Mouse (Mus musculus): Measurements from ENCODE around the gene Shmt2. TPM values are rescaled to one million over a fixed set of nuclear protein-coding genes. Genes with fewer than 3 reads are reported as not detected.

Shmt2 gene
- polyA plus RNA-seq, 1 experiment from 2014 or later: 38.9 TPM

DNA sequence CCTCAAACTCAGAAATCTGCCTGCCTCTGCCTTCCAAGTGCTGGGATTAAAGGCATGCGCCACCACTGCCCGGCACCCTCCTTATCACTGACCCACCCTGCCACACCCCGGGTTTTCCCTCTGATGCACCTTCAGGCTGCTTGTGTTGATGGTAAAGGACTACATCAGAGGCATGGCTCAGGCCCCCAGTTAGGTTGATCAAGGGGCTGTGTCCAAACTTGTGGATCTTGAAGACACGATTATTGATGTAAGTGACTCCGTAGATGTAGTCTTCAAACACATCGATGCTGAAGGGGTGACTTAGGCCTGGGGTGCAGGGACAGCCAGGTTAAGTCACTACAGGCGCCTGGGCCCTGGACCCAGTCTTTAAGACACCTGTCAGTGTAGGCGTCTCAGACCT lies 19.3 kb upstream of the Shmt2 start:
- 92% methylated on average over 8 of the region's 8 CpGs for WGBS
- H3K36me3 ChIP-seq (ENCODE audit: control insufficient read depth, insufficient read depth, low read length): peaks cover 37% of the 10 kb centered on the region

DNA sequence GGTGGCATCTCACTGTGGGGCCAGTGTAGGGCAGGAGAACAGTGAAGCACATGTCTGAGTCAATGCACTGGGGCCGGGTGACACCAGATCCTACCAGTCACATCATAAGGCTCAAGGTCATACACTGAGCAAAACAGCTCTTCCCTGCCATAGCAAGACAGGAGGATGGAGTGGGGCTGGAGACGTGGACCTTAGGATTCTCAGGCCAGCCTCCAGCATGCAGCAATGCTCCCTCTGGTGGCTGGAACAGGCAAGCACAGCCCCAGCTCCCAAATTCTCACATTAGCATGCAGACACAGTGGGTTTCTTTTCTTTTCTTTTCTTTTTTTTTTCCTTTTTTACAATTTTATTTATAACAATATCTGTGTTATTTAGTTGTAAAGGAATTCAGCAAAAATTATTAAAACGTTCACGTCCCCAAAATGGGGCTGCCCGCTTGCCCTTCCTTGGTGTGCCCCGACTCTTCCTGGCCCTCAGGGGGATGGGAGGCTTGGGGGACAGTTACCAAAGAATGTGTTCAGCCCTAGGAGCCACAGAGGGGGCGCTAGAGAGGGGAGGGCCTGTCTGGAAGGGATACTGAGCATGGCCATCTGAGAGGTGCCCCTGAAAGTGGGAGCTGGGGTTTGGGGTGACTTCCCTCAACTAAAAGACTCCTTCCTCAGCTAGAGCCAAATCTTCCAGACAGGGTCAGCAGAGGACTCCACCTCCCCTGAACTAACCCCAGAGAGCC lies 15.8 kb upstream of the Shmt2 start:
- ATAC-seq (ENCODE audit: low FRiP score, low TSS enrichment) (peak; percentile 43; the same call in 1 of the 2 replicates), DNase-seq (ENCODE audit: low spot score) (peak; percentile 77)
- Histone ChIP-seq H3K27me3 (ENCODE audit: control insufficient read depth, insufficient read depth, low read length) (peaks cover 16% of the 10 kb centered on the region; the same call in 1 of the 2 replicates), H3K4me1 (replicated peaks; ENCODE audit: control insufficient read depth, insufficient read depth) (no peaks in the 10 kb centered on the region; the same call in 1 of the 2 replicates), H3K4me3 (ENCODE audit: low read depth, low read length) (no peak overlapping the region), H3K9ac (ENCODE audit: low read length) (no peak overlapping the region), H3K36me3 (ENCODE audit: control insufficient read depth, insufficient read depth, low read length) (peaks cover 24% of the 10 kb centered on the region), H3K27ac (replicated peaks) (no peak overlapping the region), H3K9me3 (ENCODE audit: control insufficient read depth, low read length) (no peaks in the 10 kb centered on the region), H3K4me2 (replicated peaks; ENCODE audit: low read depth) (no peak overlapping the region)
- TF ChIP-seq CTCF (IDR thresholded peaks at IDR 0.05; ENCODE audit: low read depth) (peak; percentile 95), EP300 (optimal IDR thresholded peaks at IDR 0.05) (no peak)
- 26% methylated on average over 7 of the region's 7 CpGs for WGBS

More for the DNA sequence above, 19.3 kb upstream of the Shmt2 start:
- no peak overlapping the region for H3K27ac ChIP-seq (replicated peaks)
- H3K4me2 ChIP-seq (replicated peaks; ENCODE audit: low read depth): no peak overlapping the region
- H3K27me3 ChIP-seq (ENCODE audit: control insufficient read depth, insufficient read depth, low read length): peaks cover under 1% of the 10 kb centered on the region; the same call in 1 of the 2 replicates
- no peaks in the 10 kb centered on the region for H3K9me3 ChIP-seq (ENCODE audit: control insufficient read depth, low read length)
- no peak overlapping the region for H3K4me3 ChIP-seq (ENCODE audit: low read depth, low read length)
- DNase-seq (ENCODE audit: low spot score): no peak
- H3K4me1 ChIP-seq (replicated peaks; ENCODE audit: control insufficient read depth, insufficient read depth): no peaks in the 10 kb centered on the region
- no peak overlapping the region for H3K9ac ChIP-seq (ENCODE audit: low read length)
- TF ChIP-seq EP300 (optimal IDR thresholded peaks at IDR 0.05) (no peak), CTCF (IDR thresholded peaks at IDR 0.05; ENCODE audit: low read depth) (no peak)
- no peak for ATAC-seq (ENCODE audit: low FRiP score, low TSS enrichment)

DNA sequence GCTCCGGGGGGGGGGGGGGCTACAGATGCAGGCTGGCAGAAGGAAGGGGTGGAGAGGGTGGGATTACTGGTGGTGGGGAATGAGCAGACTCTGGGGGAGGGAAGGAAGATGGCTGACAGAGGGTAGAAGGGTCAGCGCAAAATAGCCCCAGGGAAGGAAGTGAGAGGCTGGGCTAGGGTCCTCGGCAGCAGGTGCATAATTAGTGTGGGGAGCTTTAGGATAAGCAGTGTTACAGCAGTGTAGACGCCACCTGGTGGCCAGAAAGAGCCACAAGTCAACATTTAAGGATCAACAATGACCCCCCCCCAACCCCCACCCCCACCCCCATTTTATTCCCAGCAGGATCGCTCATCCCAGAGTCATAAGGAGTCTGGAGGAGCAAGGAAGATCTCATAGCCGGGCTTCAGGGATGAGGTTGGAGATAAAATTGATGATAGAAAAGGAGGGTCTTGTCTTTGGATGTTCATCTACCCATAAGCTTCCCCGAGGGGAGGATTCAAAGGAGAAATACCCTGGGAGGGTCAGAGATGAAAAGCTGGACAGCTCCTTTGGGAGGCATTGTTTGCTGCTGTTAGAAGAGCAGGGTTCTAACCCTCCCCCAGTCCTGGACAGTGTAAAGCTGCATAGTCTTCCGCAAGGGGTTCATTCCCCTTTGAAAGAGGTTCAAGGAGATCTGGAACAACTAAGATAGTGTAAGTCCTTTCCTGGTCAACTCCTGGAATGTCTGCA lies 14.5 kb upstream of the Shmt2 start:
- 18% methylated on average over 8 of the region's 8 CpGs for whole genome bisulfite sequencing
- Histone ChIP-seq H3K27me3 (ENCODE audit: control insufficient read depth, insufficient read depth, low read length) (peaks cover 19% of the 10 kb centered on the region; the same call in 1 of the 2 replicates), H3K36me3 (ENCODE audit: control insufficient read depth, insufficient read depth, low read length) (peaks cover 15% of the 10 kb centered on the region), H3K9me3 (ENCODE audit: control insufficient read depth, low read length) (no peaks in the 10 kb centered on the region), H3K4me1 (replicated peaks; ENCODE audit: control insufficient read depth, insufficient read depth) (no peaks in the 10 kb centered on the region; the same call in 1 of the 2 replicates), H3K4me2 (replicated peaks; ENCODE audit: low read depth) (no peak overlapping the region), H3K9ac (ENCODE audit: low read length) (no peak overlapping the region), H3K4me3 (ENCODE audit: low read depth, low read length) (no peak overlapping the region), H3K27ac (replicated peaks) (no peak overlapping the region)
- DNase-seq (ENCODE audit: low spot score): no peak
- no peak for ATAC-seq (ENCODE audit: low FRiP score, low TSS enrichment)
- TF ChIP-seq EP300 (optimal IDR thresholded peaks at IDR 0.05) (no peak), CTCF (IDR thresholded peaks at IDR 0.05; ENCODE audit: low read depth) (peak; percentile 70)

DNA sequence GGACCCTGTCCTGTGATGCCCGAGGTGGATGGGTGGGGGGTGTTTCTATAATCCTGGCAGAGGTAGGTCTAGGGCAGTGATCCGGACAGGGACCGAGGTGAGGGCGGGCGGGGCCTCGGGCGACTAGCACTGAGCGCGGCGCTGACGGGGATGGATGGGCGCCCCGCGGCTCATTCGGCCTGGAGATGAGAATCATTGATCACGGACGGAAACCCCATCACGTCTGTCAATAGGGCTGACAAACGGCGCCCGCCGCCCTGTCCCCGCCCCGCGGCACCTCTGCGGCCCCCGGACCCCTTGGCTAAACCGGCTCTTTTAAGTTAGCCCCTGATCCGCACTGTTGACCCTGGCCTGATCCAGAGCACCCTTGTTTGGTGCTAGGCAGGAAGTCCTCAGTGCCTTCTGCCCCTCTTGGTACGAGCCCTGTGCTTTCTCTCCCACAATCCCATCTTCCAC lies 12.7 kb upstream of the Shmt2 start:
- peaks cover 26% of the 10 kb centered on the region; the same call in 1 of the 2 replicates for H3K27me3 ChIP-seq (ENCODE audit: control insufficient read depth, insufficient read depth, low read length)
- no peaks in the 10 kb centered on the region; the same call in 1 of the 2 replicates for H3K4me1 ChIP-seq (replicated peaks; ENCODE audit: control insufficient read depth, insufficient read depth)
- 3% methylated on average over 17 of the region's 30 CpGs for WGBS
- H3K27ac ChIP-seq (replicated peaks): no peak overlapping the region
- no peak for TF ChIP-seq EP300 (optimal IDR thresholded peaks at IDR 0.05)
- no peak for TF ChIP-seq CTCF (IDR thresholded peaks at IDR 0.05; ENCODE audit: low read depth)
- H3K4me2 ChIP-seq (replicated peaks; ENCODE audit: low read depth): peak overlapping the region; percentile 81
- H3K9ac ChIP-seq (ENCODE audit: low read length): no peak overlapping the region
- H3K9me3 ChIP-seq (ENCODE audit: control insufficient read depth, low read length): no peaks in the 10 kb centered on the region
- H3K4me3 ChIP-seq (ENCODE audit: low read depth, low read length): peak overlapping the region; percentile 47
- DNase-seq (ENCODE audit: low spot score): no peak
- no peak for ATAC-seq (ENCODE audit: low FRiP score, low TSS enrichment)
- peaks cover 10% of the 10 kb centered on the region for H3K36me3 ChIP-seq (ENCODE audit: control insufficient read depth, insufficient read depth, low read length)

DNA sequence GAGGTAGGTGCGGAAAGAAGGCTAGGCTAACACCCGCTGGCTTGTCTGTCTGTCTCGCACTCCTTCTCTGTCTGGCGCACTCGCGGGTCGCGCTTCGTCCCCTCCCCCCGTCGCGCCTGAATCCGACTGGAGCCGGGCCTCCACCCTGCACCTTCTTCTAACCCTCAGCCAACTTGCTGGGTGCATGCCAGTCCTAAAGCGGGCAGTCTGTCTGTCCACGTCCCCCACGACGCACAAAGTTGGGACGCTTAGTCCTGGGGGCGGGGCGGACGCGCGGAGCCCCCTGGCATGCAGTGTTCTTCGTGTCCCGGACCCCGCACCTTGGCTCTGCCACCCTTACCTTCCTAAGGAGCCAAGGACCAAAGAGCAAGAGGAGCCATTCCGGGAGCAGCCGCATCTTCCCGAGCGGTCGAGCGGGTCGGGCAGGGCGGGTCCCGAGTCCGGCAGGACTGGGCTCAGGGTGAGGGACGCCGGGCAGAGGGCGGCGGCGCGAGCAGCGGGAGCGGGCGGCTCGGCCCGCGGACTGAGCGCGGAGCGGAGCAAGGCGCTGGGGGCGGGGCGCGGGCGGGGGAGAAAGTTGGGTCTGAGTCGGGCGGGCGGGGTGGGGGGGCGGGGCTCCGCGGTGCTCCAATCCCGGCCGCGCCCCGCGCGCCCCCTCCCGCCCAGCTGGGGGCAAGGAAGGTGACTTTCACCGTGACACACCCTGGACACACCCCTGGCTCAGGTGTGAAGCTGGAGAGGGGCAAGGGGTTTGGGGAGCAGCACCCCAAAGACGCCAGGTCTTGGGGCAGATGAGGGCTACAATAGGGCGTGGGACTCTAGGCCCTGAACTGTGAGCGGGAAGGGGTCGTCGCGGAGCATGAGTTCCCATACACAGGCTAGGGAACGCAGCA lies 12.0 kb upstream of the Shmt2 start, which contains the start of gene Nxph4:
Gene Nxph4 (minus strand): TSS at position 524 of the 893 bp plus-strand sequence.
- no peak for TF ChIP-seq EP300 (optimal IDR thresholded peaks at IDR 0.05)
- no peak for TF ChIP-seq CTCF (IDR thresholded peaks at IDR 0.05; ENCODE audit: low read depth)
- peak within 1 kb of the TSS; percentile 47 for H3K4me3 ChIP-seq (ENCODE audit: low read depth, low read length)
- no peak within 1 kb of the TSS for H3K27ac ChIP-seq (replicated peaks)
- peak within 1 kb of the TSS; percentile 54 for H3K9ac ChIP-seq (ENCODE audit: low read length)
- WGBS: under 1% methylated on average over 42 of the region's 78 CpGs
- H3K9me3 ChIP-seq (ENCODE audit: control insufficient read depth, low read length): no peaks in the 10 kb centered on the region
- peak; percentile 69 for DNase-seq (ENCODE audit: low spot score)
- H3K27me3 ChIP-seq (ENCODE audit: control insufficient read depth, insufficient read depth, low read length): peaks cover 26% of the 10 kb centered on the region; the same call in 1 of the 2 replicates
- no peaks in the 10 kb centered on the region; the same call in 1 of the 2 replicates for H3K4me1 ChIP-seq (replicated peaks; ENCODE audit: control insufficient read depth, insufficient read depth)
- ATAC-seq (ENCODE audit: low FRiP score, low TSS enrichment): peak; percentile 28; the same call in 1 of the 2 replicates
- peak within 1 kb of the TSS; percentile 81 for H3K4me2 ChIP-seq (replicated peaks; ENCODE audit: low read depth)
- H3K36me3 ChIP-seq (ENCODE audit: control insufficient read depth, insufficient read depth, low read length): peaks cover 4% of the 10 kb centered on the region

Data from stomach, postnatal 0 days (tissue).